Mouse (Mus musculus) liver, embryonic 14.5 days (tissue): ENCODE data around the gene Wdfy2. TPM values are rescaled to one million over a fixed set of nuclear protein-coding genes. Genes with fewer than 3 reads are reported as not detected.

Experiments
- ATAC-seq: fragments of 200-750 bp; cut with Nextera tagmentation; 2 replicates; pipeline ENCODE4 v1.8.0; 2017; ENCODE audit warnings: moderate number of reproducible peaks, mild to moderate bottlenecking, moderate library complexity; ENCODE audit not compliant: insufficient read depth
- DNase-seq, 3 experiments: peaks; one replicate each; pipeline ENCODE4 v3.0.0-alpha.2; 2012 to 2013; ENCODE audit warnings: low read depth in 3 of 3, low spot score in 3 of 3
- H3K27ac ChIP-seq: fragments of 300-500 bp; sonication (generic); 2 replicates; pipeline ENCODE4 v1.5.1; 2014; ENCODE audit warnings: moderate library complexity, mild to moderate bottlenecking, control low read depth, inconsistent platforms
- H3K27me3 ChIP-seq: fragments of 300-500 bp; sonication (generic); 2 replicates; pipeline ENCODE4 v1.6.1; 2014; ENCODE audit warnings: mild to moderate bottlenecking, low read length, moderate library complexity; ENCODE audit not compliant: control insufficient read depth, insufficient read depth
- H3K36me3 ChIP-seq: fragments of 300-500 bp; sonication (generic); replicated peaks from 2 replicates; pipeline ENCODE4 v1.6.1; 2014; ENCODE audit warnings: low read depth; ENCODE audit not compliant: control insufficient read depth, insufficient read depth
- H3K4me1 ChIP-seq, 2 experiments: fragments of 200-500 bp in 1 of 2; fragments of 300-500 bp in 1 of 2; sonication (generic) in 1 of 2; replicated peaks; 2 replicates each; pipeline ENCODE4 v1.6.1; 2012 to 2014; ENCODE audit warnings: antibody characterized with exemption in 1 of 2, inconsistent platforms in 1 of 2, low read length in 1 of 2; ENCODE audit not compliant: control insufficient read depth in 2 of 2, insufficient read depth in 2 of 2
- H3K4me2 ChIP-seq: fragments of 300-500 bp; sonication (generic); 2 replicates; pipeline ENCODE4 v1.6.1; 2014; ENCODE audit warnings: low read depth, mild to moderate bottlenecking, control low read depth, moderate library complexity
- H3K4me3 ChIP-seq, 2 experiments: fragments of 200-500 bp in 1 of 2; fragments of 300-500 bp in 1 of 2; sonication (generic) in 1 of 2; 2 replicates each; pipeline ENCODE4 v1.5.1; 2012 to 2014; ENCODE audit warnings: low read depth in 2 of 2, low read length in 2 of 2, mild to moderate bottlenecking in 2 of 2, control low read depth in 1 of 2, inconsistent platforms in 1 of 2, moderate library complexity in 1 of 2; ENCODE audit not compliant: insufficient read depth in 1 of 2
- H3K9ac ChIP-seq: fragments of 300-500 bp; sonication (generic); replicated peaks from 2 replicates; pipeline ENCODE4 v1.6.1; 2014; ENCODE audit warnings: mild to moderate bottlenecking, control low read depth, moderate library complexity
- H3K9me3 ChIP-seq: fragments of 300-500 bp; sonication (generic); 2 replicates; pipeline ENCODE4 v1.6.1; 2016; ENCODE audit warnings: low read length, mixed read lengths; ENCODE audit not compliant: control insufficient read depth
- CTCF ChIP-seq: IDR thresholded peaks from 2 replicates; pipeline ENCODE4 v1.5.1; 2016; ENCODE audit warnings: antibody characterized with exemption, low read depth, control low read depth
- EP300 ChIP-seq: IDR thresholded peaks from 2 replicates; pipeline ENCODE4 v1.6.1; 2016; ENCODE audit warnings: antibody characterized with exemption, low read depth
- WGBS: fragments of 180-500 bp; shearing (Covaris S2); extraction: QIAGEN DNeasy Blood & Tissue Kit; methylation state at CpG from one replicate; pipeline ENCODE4 v1.1.7; 2014; ENCODE audit not compliant: insufficient replicate concordance; 5-methylcytosine and 5-hydroxymethylcytosine counted together
- polyA plus RNA-seq, 2 experiments: library from polyadenylated mRNA; depleted of rRNA in 1 of 2; stranded (reverse) in 1 of 2; unstranded in 1 of 2; fragments of >200 nt; fragmentation: Nextera tagmentation in 1 of 2; extraction: Ambion mirVana in 1 of 2; gene quantifications; 2 replicates each; pipeline versions ENCODE4 v1.2.1 to v1.2.3; 2012 to 2014

Wdfy2 gene
- polyA plus RNA-seq, 2 experiments = 1.9 to 3.6 TPM

DNA sequence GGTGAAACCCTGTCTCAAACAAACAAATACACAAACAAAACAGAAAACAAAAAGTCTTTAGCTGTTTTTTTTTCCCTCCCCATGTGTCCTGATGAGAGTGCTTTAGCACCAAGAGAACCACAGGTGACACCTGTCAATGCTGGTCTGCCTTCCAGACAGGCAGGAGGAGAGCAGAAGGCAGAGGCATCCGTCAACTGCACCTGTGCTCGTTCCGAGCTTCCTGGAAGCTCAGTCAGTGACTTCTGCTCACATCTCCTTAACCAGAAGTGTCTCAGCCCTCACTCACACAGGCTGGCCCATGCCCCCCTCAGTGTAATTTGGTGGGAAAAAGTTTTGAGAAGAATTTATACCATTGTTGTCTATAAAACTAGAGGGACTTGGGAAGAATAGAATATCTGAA, 15.4 kb downstream of the Wdfy2 start:
- Histone ChIP-seq H3K27me3 (no peaks in the 10 kb centered on the region), H3K4me3 (no peak overlapping the region), H3K4me1 (peaks cover 0 to 3% of the 10 kb centered on the region in 2 experiments; a peak in 2 of 4 replicates), H3K9ac (no peak overlapping the region), H3K36me3 (no peaks in the 10 kb centered on the region), H3K9me3 (no peaks in the 10 kb centered on the region; the same call in 1 of the 2 replicates), H3K27ac (no peak overlapping the region), H3K4me2 (no peak overlapping the region)
- 59% methylated on average over 3 of the region's 3 CpGs for WGBS
- ATAC-seq (no peak), DNase-seq (no peak)
- no peak for TF ChIP-seq EP300
- no peak for TF ChIP-seq CTCF

DNA sequence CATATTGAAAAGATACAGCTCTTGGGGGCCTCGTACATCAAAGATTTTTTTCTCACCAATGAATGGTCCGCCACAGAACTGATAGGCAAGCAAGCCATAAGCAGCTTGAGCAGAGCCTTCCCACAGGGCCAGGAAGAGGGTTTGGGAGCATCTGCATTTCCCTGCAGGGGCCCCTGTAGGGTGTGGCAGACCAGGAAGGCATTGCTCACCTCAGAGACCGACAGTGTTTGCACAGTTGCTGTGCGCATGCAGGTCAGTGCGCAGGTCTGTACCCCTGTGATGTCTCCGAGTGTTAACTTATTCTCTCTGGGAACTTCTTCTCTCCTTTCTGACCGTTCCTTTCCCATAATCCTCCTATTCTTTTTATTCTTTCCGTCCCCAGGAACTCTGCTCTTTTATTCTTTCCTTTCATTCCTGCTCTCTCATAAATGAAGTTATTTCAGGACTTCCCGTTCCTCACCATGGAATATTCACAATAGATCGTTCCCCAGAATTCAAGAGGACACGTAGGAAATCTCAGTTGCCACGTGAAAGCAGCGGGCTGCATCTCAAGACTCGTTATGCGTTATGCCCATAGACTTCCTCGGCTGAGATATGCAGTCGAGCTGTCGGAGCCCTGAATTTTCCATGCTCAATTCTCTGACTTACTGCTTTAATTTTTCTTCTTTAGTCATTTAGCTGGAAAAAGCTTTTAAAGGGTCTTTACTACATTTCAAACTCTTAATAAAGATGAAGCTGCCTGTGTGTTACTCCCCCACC, 17.8 kb downstream of the Wdfy2 start:
- Histone ChIP-seq H3K9me3 (no peaks in the 10 kb centered on the region), H3K4me2 (no peak overlapping the region), H3K27ac (no peak overlapping the region), H3K9ac (no peak overlapping the region), H3K27me3 (no peaks in the 10 kb centered on the region), H3K36me3 (no peaks in the 10 kb centered on the region), H3K4me1 (peaks cover 0 to 3% of the 10 kb centered on the region in 2 experiments; a peak in 2 of 4 replicates), H3K4me3 (no peak overlapping the region)
- no peak for ATAC-seq
- WGBS = 69% methylated on average over 18 of the region's 18 CpGs
- DNase-seq = no peak
- TF ChIP-seq CTCF = no peak
- TF ChIP-seq EP300 = no peak

DNA sequence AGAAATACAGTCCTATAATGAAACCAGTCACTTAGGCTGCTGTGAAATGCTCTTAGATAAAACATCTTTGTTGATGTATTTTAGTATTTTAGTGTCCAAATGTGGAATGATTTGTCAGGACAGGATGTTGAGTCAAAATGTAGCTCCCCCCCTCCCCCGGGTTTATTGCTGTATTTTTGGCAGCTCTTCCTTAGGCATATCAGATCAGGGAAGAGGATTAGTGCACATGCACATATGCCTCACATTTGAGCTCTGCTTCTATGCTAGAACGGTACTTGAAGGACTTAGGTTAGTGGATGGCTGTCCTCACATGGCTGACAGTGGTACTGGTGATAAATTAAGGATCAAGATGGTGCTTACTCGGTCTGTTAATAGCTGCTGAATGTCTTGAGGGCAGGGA, 18.4 kb downstream of the Wdfy2 start:
- H3K27ac ChIP-seq = no peak overlapping the region
- H3K4me3 ChIP-seq = no peak overlapping the region
- peaks cover 0 to 3% of the 10 kb centered on the region in 2 experiments; a peak in 2 of 4 replicates for H3K4me1 ChIP-seq
- no peak overlapping the region for H3K9ac ChIP-seq
- DNase-seq = no peak
- H3K27me3 ChIP-seq = no peaks in the 10 kb centered on the region
- WGBS = 45% methylated on average over 3 of the region's 3 CpGs
- no peak overlapping the region for H3K4me2 ChIP-seq
- TF ChIP-seq CTCF = no peak
- ATAC-seq = no peak
- H3K9me3 ChIP-seq = no peaks in the 10 kb centered on the region
- H3K36me3 ChIP-seq = no peaks in the 10 kb centered on the region

DNA sequence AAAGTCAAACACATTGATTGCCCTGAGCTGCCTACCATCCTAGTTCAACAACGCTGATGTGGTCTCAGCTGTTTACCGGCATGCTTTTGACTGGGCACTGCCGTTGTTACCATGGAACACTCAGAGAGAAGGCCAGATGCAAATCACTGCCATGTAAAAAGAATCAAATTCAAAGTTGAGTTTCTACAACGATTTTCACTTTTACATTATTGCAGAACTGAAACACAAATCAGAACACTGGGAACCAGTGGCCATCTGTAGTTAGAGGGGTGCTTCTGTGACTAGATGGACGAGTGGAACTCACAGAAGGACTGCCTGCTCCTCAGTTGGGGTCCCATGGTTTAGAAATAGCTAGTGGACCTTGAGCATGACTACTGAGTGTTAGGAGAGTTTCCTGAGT, 19.0 kb downstream of the Wdfy2 start:
- Histone ChIP-seq H3K4me1 (peaks cover 0 to 3% of the 10 kb centered on the region in 2 experiments; a peak in 2 of 4 replicates), H3K27me3 (no peaks in the 10 kb centered on the region), H3K9ac (no peak overlapping the region), H3K9me3 (no peaks in the 10 kb centered on the region), H3K36me3 (no peaks in the 10 kb centered on the region), H3K4me3 (no peak overlapping the region), H3K27ac (no peak overlapping the region), H3K4me2 (no peak overlapping the region)
- no peak for DNase-seq
- ATAC-seq = no peak
- TF ChIP-seq EP300 (no peak), CTCF (no peak)
- 65% methylated on average over 5 of the region's 5 CpGs for WGBS

DNA sequence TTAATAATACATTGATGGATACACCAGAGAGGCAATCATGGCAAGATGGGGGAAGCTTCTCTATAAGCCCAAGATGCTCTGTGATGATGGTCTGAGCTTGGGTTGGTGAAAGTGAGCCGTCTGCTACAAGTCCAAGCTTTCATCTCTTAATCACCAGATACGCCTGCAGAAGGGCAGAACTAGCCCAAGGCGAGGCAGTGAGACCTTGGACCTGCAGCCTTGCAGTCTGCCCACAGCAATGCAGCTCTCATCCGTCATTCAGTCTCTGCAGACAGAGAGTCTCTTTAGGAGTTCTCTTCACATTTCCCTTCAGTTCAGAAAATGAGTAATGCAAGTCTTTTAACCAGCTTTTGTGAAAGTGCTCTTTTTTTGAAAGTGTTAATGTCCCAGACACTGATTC, 20.4 kb downstream of the Wdfy2 start:
- DNase-seq (no peak), ATAC-seq (no peak)
- Histone ChIP-seq H3K27ac (no peak overlapping the region), H3K36me3 (no peaks in the 10 kb centered on the region), H3K9me3 (no peaks in the 10 kb centered on the region), H3K4me3 (no peak overlapping the region), H3K9ac (no peak overlapping the region), H3K4me2 (no peak overlapping the region), H3K4me1 (peaks cover 0 to 3% of the 10 kb centered on the region in 2 experiments; a peak in 2 of 4 replicates), H3K27me3 (no peaks in the 10 kb centered on the region)
- 54% methylated on average over 4 of the region's 4 CpGs for WGBS
- TF ChIP-seq EP300 (no peak), CTCF (no peak)
